In genomic region chr11:76429046-76429445, GRCm38 (mm10) we compare ENCODE assay signal across 9 mouse cellular contexts. TPM values are rescaled to one million over a fixed set of nuclear protein-coding genes. Genes with fewer than 3 reads are reported as not detected.
DNase-seq lines count a peak whose midpoint lies in the region; ATAC-seq and TF ChIP-seq lines count a peak whose summit lies in the region.
"Had no signal": no experiment of that assay in that cellular context is flagged by ENCODE, and none has a peak within 500 bp of the region (broad histone marks: within the 10 kb centered on the region; RNA-seq: fewer than 3 reads in every experiment).

No protein-coding gene starts in this region.

- 0 out of 2 replicates have a peak, but pooled peaks cover 3% of the 10 kb centered on the region for H3K36me3 ChIP-seq in heart, postnatal 0 days (replicated peaks; ENCODE audit: control insufficient read depth, insufficient read depth, low read length)
- H3K36me3 ChIP-seq in embryonic facial prominence, embryonic 14.5 days (ENCODE audit: control insufficient read depth, insufficient read depth, low read length) = peaks cover 22% of the 10 kb centered on the region
- peaks cover 45% of the 10 kb centered on the region for H3K36me3 ChIP-seq in midbrain, postnatal 0 days (ENCODE audit: insufficient read depth, low read length)

- H3K9me3 ChIP-seq in heart, postnatal 0 days (replicated peaks; ENCODE audit: control insufficient read depth, low read length) = no peaks in the 10 kb centered on the region
- H3K9me3 ChIP-seq in embryonic facial prominence, embryonic 14.5 days (ENCODE audit: control insufficient read depth, low read length) = no peaks in the 10 kb centered on the region
- H3K9me3 ChIP-seq in midbrain, postnatal 0 days (ENCODE audit: low read length) = no peaks in the 10 kb centered on the region

- TF ChIP-seq CTCF in heart, postnatal 0 days (IDR thresholded peaks at IDR 0.05; ENCODE audit: low read depth) = peak; percentile 44
- TF ChIP-seq CTCF in midbrain, postnatal 0 days (IDR thresholded peaks at IDR 0.05) = peak; percentile 45

- TF ChIP-seq EP300 in heart, postnatal 0 days (IDR thresholded peaks at IDR 0.05; ENCODE audit: low read depth) = no peak

- no peak for DNase-seq in heart, postnatal 0 days (ENCODE audit: low spot score)
- no peak for DNase-seq in heart, adult 8-10 months (ENCODE audit: low spot score)
- peak; percentile 30 for DNase-seq in NIH3T3 (ENCODE audit: low read depth)
- no peak for DNase-seq in embryonic facial prominence, embryonic 14.5 days (ENCODE audit: low spot score)
- DNase-seq in midbrain, postnatal 0 days (ENCODE audit: low spot score) = no peak
- DNase-seq in retina, embryonic 14.5 days (ENCODE audit: low spot score) = no peak
- no peak for DNase-seq in adrenal gland, adult 8-10 months
- DNase-seq: cerebellum, adult 8-10 months had no signal

- H3K27ac ChIP-seq in heart, postnatal 0 days (ENCODE audit: low read depth) = peak overlapping the region; percentile 67
- peak overlapping the region; percentile 91 for H3K27ac ChIP-seq in embryonic facial prominence, embryonic 14.5 days (replicated peaks; ENCODE audit: low read depth, low read length)
- peak overlapping the region; percentile 65 for H3K27ac ChIP-seq in midbrain, postnatal 0 days (ENCODE audit: low read depth, low read length)

- H3K9ac ChIP-seq in heart, postnatal 0 days (replicated peaks; ENCODE audit: low read depth, low read length) = no peak overlapping the region
- no peak overlapping the region for H3K9ac ChIP-seq in embryonic facial prominence, embryonic 14.5 days (ENCODE audit: low read depth, low read length)
- H3K9ac ChIP-seq in midbrain, postnatal 0 days (replicated peaks; ENCODE audit: low read length, poor library complexity, severe bottlenecking) = no peak overlapping the region

- H3K4me2 ChIP-seq in heart, postnatal 0 days (ENCODE audit: low read depth, low read length) = no peak overlapping the region
- no peak overlapping the region for H3K4me2 ChIP-seq in embryonic facial prominence, embryonic 14.5 days (ENCODE audit: low read depth, low read length)
- H3K4me2 ChIP-seq in midbrain, postnatal 0 days (ENCODE audit: low read depth, low read length, poor library complexity, severe bottlenecking) = no peak overlapping the region

- 45% methylated on average over 4 of the region's 4 CpGs for WGBS in heart, postnatal 0 days
- WGBS in embryonic facial prominence, embryonic 14.5 days = 45% methylated on average over 4 of the region's 4 CpGs
- 54% methylated on average over 4 of the region's 4 CpGs for WGBS in midbrain, postnatal 0 days

- peaks cover 53% of the 10 kb centered on the region for H3K4me1 ChIP-seq in heart, postnatal 0 days (ENCODE audit: control insufficient read depth, insufficient read depth)
- H3K4me1 ChIP-seq in embryonic facial prominence, embryonic 14.5 days (ENCODE audit: control insufficient read depth, insufficient read depth, low read length) = peaks cover 21% of the 10 kb centered on the region
- no peaks in the 10 kb centered on the region; the same call in none of the 2 replicates for H3K4me1 ChIP-seq in midbrain, postnatal 0 days (ENCODE audit: insufficient read depth, low read length)

- no peak overlapping the region for H3K4me3 ChIP-seq in heart, postnatal 0 days (ENCODE audit: low read depth, low read length)
- no peak overlapping the region for H3K4me3 ChIP-seq in embryonic facial prominence, embryonic 14.5 days (ENCODE audit: low read depth, low read length)
- no peak overlapping the region for H3K4me3 ChIP-seq in midbrain, postnatal 0 days (ENCODE audit: low read depth, low read length)

- ATAC-seq in heart, postnatal 0 days (ENCODE audit: insufficient read depth, low read depth) = peak; percentile 37; the same call in 1 of the 2 replicates
- no peak for ATAC-seq in embryonic facial prominence, embryonic 14.5 days (ENCODE audit: low read depth)
- ATAC-seq in midbrain, postnatal 0 days (ENCODE audit: low FRiP score) = no peak
- no peak for ATAC-seq in erythroid progenitor cell, adult 5-6 weeks (replicated peaks; ENCODE audit: low FRiP score, poor library complexity, severe bottlenecking)

- no peaks in the 10 kb centered on the region for H3K27me3 ChIP-seq in heart, postnatal 0 days (ENCODE audit: control insufficient read depth, insufficient read depth, low read length)
- H3K27me3 ChIP-seq in embryonic facial prominence, embryonic 14.5 days (replicated peaks; ENCODE audit: control insufficient read depth, insufficient read depth, low read length) = no peaks in the 10 kb centered on the region
- H3K27me3 ChIP-seq in midbrain, postnatal 0 days (ENCODE audit: insufficient read depth, low read length) = no peaks in the 10 kb centered on the region

RNA-seq across cellular contexts. Expression of gene Timm22, which starts 22.3 kb away (rescaled TPM):
- total RNA-seq in heart, postnatal 0 days (2014; rRNA removed; ENCODE audit: low replicate concordance) = 20.1 and 42.8 TPM in 2 replicates
- polyA plus RNA-seq in heart, postnatal 0 days (2015; fragmentation: Nextera tagmentation; extraction: Ambion mirVana) = 90.5 and 99.9 TPM in 2 replicates
- total RNA-seq in heart, adult 8-10 months (2022) = 10 to 100 TPM; 32.9 to 54.5 (median 39.9) TPM
- 113 and 124 TPM in 2 replicates for polyA plus RNA-seq in embryonic facial prominence, embryonic 14.5 days (2014; fragmentation: Nextera tagmentation; extraction: Ambion mirVana)
- 26.6 and 38.0 TPM in 2 replicates for total RNA-seq in midbrain, postnatal 0 days (2014; rRNA removed)
- polyA plus RNA-seq in midbrain, postnatal 0 days (2015; fragmentation: Nextera tagmentation; extraction: Ambion mirVana) = 103 and 104 TPM in 2 replicates
- 10 to 100 TPM; 47.6 to 64.2 (median 56.4) TPM for total RNA-seq in adrenal gland, adult 8-10 months (2022)
- 4.2 and 4.7 TPM in 2 replicates for total RNA-seq in erythroid progenitor cell, adult 5-6 weeks (2015; ENCODE audit: low replicate concordance)
- total RNA-seq in erythroid progenitor cell, adult 5-6 weeks (2017; ENCODE audit: low replicate concordance) = 2.3 and 4.0 TPM in 2 replicates

RNA-seq across cellular contexts. Expression of gene Nxn, which starts 30.1 kb away (rescaled TPM):
- total RNA-seq in heart, postnatal 0 days (2014; rRNA removed; ENCODE audit: low replicate concordance) = 35.6 and 50.7 TPM in 2 replicates
- polyA plus RNA-seq in heart, postnatal 0 days (2015; fragmentation: Nextera tagmentation; extraction: Ambion mirVana) = 10.6 TPM in 2 replicates
- total RNA-seq in heart, adult 8-10 months (2022) = 10 to 100 TPM in 3 of 4 experiments, 1 to 10 TPM in 1; 9.8 to 13.0 (median 11.0) TPM
- polyA plus RNA-seq in embryonic facial prominence, embryonic 14.5 days (2014; fragmentation: Nextera tagmentation; extraction: Ambion mirVana) = 63.8 and 70.2 TPM in 2 replicates
- 25.2 and 32.2 TPM in 2 replicates for total RNA-seq in midbrain, postnatal 0 days (2014; rRNA removed)
- 13.7 and 15.2 TPM in 2 replicates for polyA plus RNA-seq in midbrain, postnatal 0 days (2015; fragmentation: Nextera tagmentation; extraction: Ambion mirVana)
- total RNA-seq in adrenal gland, adult 8-10 months (2022) = 10 to 100 TPM; 33.5 to 43.6 (median 40.8) TPM
- 1.4 and 2.1 TPM in 2 replicates for total RNA-seq in erythroid progenitor cell, adult 5-6 weeks (2015; ENCODE audit: low replicate concordance)
- total RNA-seq in erythroid progenitor cell, adult 5-6 weeks (2017; ENCODE audit: low replicate concordance) = 0.98 TPM in 1 of 2 replicates, not detected in the other
